ENCODE assay signal across 10 mouse cellular contexts in the genomic region with DNA sequence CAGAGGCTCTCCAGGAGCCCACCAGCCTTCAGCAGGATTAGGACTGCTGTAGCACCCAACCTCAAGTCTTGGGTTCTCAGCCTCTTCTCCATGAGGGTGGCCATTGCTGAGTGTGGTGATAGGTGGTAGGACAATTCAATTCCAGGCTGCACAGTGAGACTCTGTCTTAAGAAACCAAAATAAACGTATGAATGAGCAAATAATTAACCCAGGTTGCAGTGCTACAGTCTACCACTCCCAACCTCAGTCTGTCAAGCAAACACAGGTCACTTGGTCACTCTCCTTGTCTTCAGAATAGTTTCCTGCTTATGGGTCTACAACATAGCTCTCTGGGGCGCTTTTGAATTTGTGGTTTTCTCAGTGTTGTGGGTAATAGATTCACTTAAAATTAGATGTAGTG.
"Had no signal": no experiment of that assay in that cellular context is flagged by ENCODE, and none has a peak within 500 bp of the region (broad histone marks: within the 10 kb centered on the region; RNA-seq: fewer than 3 reads in every experiment).

No protein-coding gene starts in this region.

- H3K27ac ChIP-seq: hindbrain, embryonic 15.5 days; layer of hippocampus, adult 2 months; limb, embryonic 15.5 days; liver, embryonic 13.5 days; midbrain, embryonic 15.5 days; neural tube, embryonic 12.5 days had no signal

- DNase-seq: liver, embryonic 13.5 days; lung, adult 18-20 months; lung, postnatal 4 days; thymus, postnatal 4 days had no signal

- H3K4me3 ChIP-seq: hindbrain, embryonic 15.5 days; layer of hippocampus, adult 2 months; limb, embryonic 15.5 days; liver, embryonic 13.5 days; midbrain, embryonic 15.5 days; neural tube, embryonic 12.5 days had no signal

- H3K36me3 ChIP-seq: hindbrain, embryonic 15.5 days; limb, embryonic 15.5 days; liver, embryonic 13.5 days; midbrain, embryonic 15.5 days; neural tube, embryonic 12.5 days had no signal

- ATAC-seq: midbrain, embryonic 15.5 days had no signal

- H3K4me1 ChIP-seq: limb, embryonic 15.5 days; liver, embryonic 13.5 days; midbrain, embryonic 15.5 days; neural tube, embryonic 12.5 days had no signal

- H3K9ac ChIP-seq: hindbrain, embryonic 15.5 days; limb, embryonic 15.5 days; liver, embryonic 13.5 days; midbrain, embryonic 15.5 days; neural tube, embryonic 12.5 days had no signal

- H3K9me3 ChIP-seq: hindbrain, embryonic 15.5 days; limb, embryonic 15.5 days; liver, embryonic 13.5 days; midbrain, embryonic 15.5 days; neural tube, embryonic 12.5 days had no signal

- H3K27me3 ChIP-seq: hindbrain, embryonic 15.5 days; limb, embryonic 15.5 days; liver, embryonic 13.5 days; midbrain, embryonic 15.5 days; neural tube, embryonic 12.5 days had no signal

- H3K4me2 ChIP-seq: hindbrain, embryonic 15.5 days; limb, embryonic 15.5 days; liver, embryonic 13.5 days; midbrain, embryonic 11.5 days; midbrain, embryonic 15.5 days; neural tube, embryonic 12.5 days had no signal
